Mouse (Mus musculus) bone marrow macrophage, adult 2 months (primary cell): ENCODE data around the gene Stx16.

Source experiments
- CTCF ChIP-seq: IDR thresholded peaks from 2 replicates; pipeline ENCODE4 v1.5.1; 2012; ENCODE audit warnings: low read depth, mild to moderate bottlenecking, low read length, moderate library complexity
- POLR2A ChIP-seq: IDR thresholded peaks from 2 replicates; pipeline ENCODE4 v1.6.1; 2012; ENCODE audit warnings: mild to moderate bottlenecking, low read depth, low read length, borderline replicate concordance

GRCm38 (mm10) chr2:174054496-174054895 lies 21.6 kb upstream of the Stx16 start:
- TF ChIP-seq POLR2A (no peak), CTCF (no peak)
